In genomic region chr13:12442008-12442587, GRCm38 (mm10) we compare ENCODE assay signal across 9 mouse cellular contexts. TPM values are rescaled to one million over a fixed set of nuclear protein-coding genes. Genes with fewer than 3 reads are reported as not detected.
DNase-seq lines count a peak whose midpoint lies in the region; ATAC-seq and TF ChIP-seq lines count a peak whose summit lies in the region.
"Had no signal": no experiment of that assay in that cellular context is flagged by ENCODE, and none has a peak within 500 bp of the region (broad histone marks: within the 10 kb centered on the region; RNA-seq: fewer than 3 reads in every experiment).

No protein-coding gene starts in this region.

- WGBS in heart, embryonic 10.5 days, result 83% methylated on average over 2 of the region's 2 CpGs
- WGBS in heart, embryonic 14.5 days, result 68% methylated on average over 2 of the region's 2 CpGs
- WGBS in thymus, adult 2 months, result 92% methylated on average over 2 of the region's 2 CpGs

- no peak for TF ChIP-seq POLR2A in thymus, adult 2 months (IDR thresholded peaks at IDR 0.05; ENCODE audit: control insufficient read depth, extremely low read depth, insufficient read depth, low read length, poor library complexity)

- TF ChIP-seq CTCF in thymus, adult 2 months (IDR thresholded peaks at IDR 0.05; ENCODE audit: borderline replicate concordance, control insufficient read depth, extremely low read depth, insufficient read depth, low read length, poor library complexity), result no peak

- peak; percentile 43; the same call in 1 of the 2 replicates for ATAC-seq in heart, embryonic 14.5 days (ENCODE audit: insufficient number of reproducible peaks, insufficient read depth, low FRiP score, low read depth)

- no peaks in the 10 kb centered on the region for H3K9me3 ChIP-seq in heart, embryonic 10.5 days
- H3K9me3 ChIP-seq in heart, embryonic 14.5 days (ENCODE audit: control insufficient read depth, low read length), result no peaks in the 10 kb centered on the region
- H3K9me3 ChIP-seq: G1E had no signal

- H3K36me3 ChIP-seq in heart, embryonic 10.5 days, result peaks cover 48% of the 10 kb centered on the region
- peaks cover 66% of the 10 kb centered on the region for H3K36me3 ChIP-seq in heart, embryonic 14.5 days (ENCODE audit: control insufficient read depth, insufficient read depth, low read length)
- peaks cover 39% of the 10 kb centered on the region for H3K36me3 ChIP-seq in thymus, adult 2 months (ENCODE audit: control insufficient read depth, insufficient read depth, low read length)

- DNase-seq in heart, adult 18-20 months, result peak; percentile 56 to 70
- DNase-seq in heart, embryonic 10.5 days (ENCODE audit: low spot score), result no peak
- peak; percentile 72 for DNase-seq in Muller cell, postnatal 12 days (ENCODE audit: inconsistent ontology term)
- DNase-seq in left cerebral cortex, adult 9 months (ENCODE audit: low spot score in 2 of 2), result peak; percentile 31 to 54
- peak; percentile 60 for DNase-seq in telencephalon, adult 2 months (ENCODE audit: low read depth, low spot score)
- DNase-seq in yolk sac, embryonic 10.5 days (ENCODE audit: low spot score), result no peak
- no peak for DNase-seq in thymus, adult 2 months

- no peak overlapping the region for H3K9ac ChIP-seq in heart, embryonic 14.5 days (ENCODE audit: low read length)

- no peak overlapping the region for H3K4me2 ChIP-seq in heart, embryonic 14.5 days (ENCODE audit: low read length)

- no peak overlapping the region for H3K4me3 ChIP-seq in heart, embryonic 10.5 days
- no peak overlapping the region for H3K4me3 ChIP-seq in heart, embryonic 14.5 days (ENCODE audit: control insufficient read depth in 1 of 2, insufficient read depth in 1 of 2, low read depth in 1 of 2, low read length in 2 of 2)
- no peak overlapping the region for H3K4me3 ChIP-seq in thymus, adult 2 months (ENCODE audit: control insufficient read depth, insufficient read depth, low read length)

- H3K27me3 ChIP-seq in heart, embryonic 10.5 days (ENCODE audit: insufficient read depth, poor library complexity, severe bottlenecking), result no peaks in the 10 kb centered on the region
- no peaks in the 10 kb centered on the region for H3K27me3 ChIP-seq in heart, embryonic 14.5 days (ENCODE audit: control insufficient read depth, insufficient read depth, low read length)
- H3K27me3 ChIP-seq in thymus, adult 2 months (ENCODE audit: control insufficient read depth, insufficient read depth, low read length), result no peaks in the 10 kb centered on the region

- H3K4me1 ChIP-seq in heart, embryonic 10.5 days, result no peaks in the 10 kb centered on the region
- peaks cover 2 to 6% of the 10 kb centered on the region in 2 experiments; a peak in 2 of 4 replicates for H3K4me1 ChIP-seq in heart, embryonic 14.5 days (ENCODE audit: control insufficient read depth in 2 of 2, insufficient read depth in 2 of 2, low read length in 2 of 2)
- no peaks in the 10 kb centered on the region for H3K4me1 ChIP-seq in thymus, adult 2 months (replicated peaks; ENCODE audit: control insufficient read depth, insufficient read depth, low read length)

- no peak overlapping the region for H3K27ac ChIP-seq in heart, embryonic 10.5 days
- H3K27ac ChIP-seq in heart, embryonic 14.5 days (replicated peaks in 1 of 2; ENCODE audit: control insufficient read depth in 1 of 2, insufficient read depth in 1 of 2, low read depth in 2 of 2, low read length in 2 of 2), result no peak overlapping the region
- no peak overlapping the region for H3K27ac ChIP-seq in thymus, adult 2 months (ENCODE audit: control insufficient read depth, insufficient read depth, low read length)

RNA-seq across cellular contexts. Expression of gene Lgals8, which starts 22.6 kb away (rescaled TPM):
- total RNA-seq in heart, adult 18-20 months (2021), result 10 to 100 TPM; 33.8 to 40.0 TPM
- polyA plus RNA-seq in heart, embryonic 10.5 days (2016; fragmentation: Nextera tagmentation; extraction: Ambion mirVana), result 10.5 and 11.2 TPM in 2 replicates
- 16.0 and 16.5 TPM in 2 replicates for polyA plus RNA-seq in heart, embryonic 14.5 days (2014; fragmentation: Nextera tagmentation; extraction: Ambion mirVana)
- polyA plus RNA-seq in thymus, adult 2 months (2012; rRNA removed), result 35.9 and 37.6 TPM in 2 replicates

RNA-seq across cellular contexts. Expression of gene Heatr1, which starts 47.3 kb away (rescaled TPM):
- 10 to 100 TPM; 15.8 to 16.4 TPM for total RNA-seq in heart, adult 18-20 months (2021)
- polyA plus RNA-seq in heart, embryonic 10.5 days (2016; fragmentation: Nextera tagmentation; extraction: Ambion mirVana), result 21.1 and 25.7 TPM in 2 replicates
- polyA plus RNA-seq in heart, embryonic 14.5 days (2014; fragmentation: Nextera tagmentation; extraction: Ambion mirVana), result 9.9 and 12.0 TPM in 2 replicates
- polyA plus RNA-seq in thymus, adult 2 months (2012; rRNA removed), result 66.3 and 93.2 TPM in 2 replicates

Comparison
In these comparisons a context has a peak if more than half of its experiments do, and no peak if none do; other contexts are left out.
1. DNase-seq: peak in heart, adult 18-20 months (2 of 2), Muller cell, postnatal 12 days (single experiment), left cerebral cortex, adult 9 months (2 of 2) and telencephalon, adult 2 months (single experiment); none in heart, embryonic 10.5 days (single experiment), yolk sac, embryonic 10.5 days (single experiment) and thymus, adult 2 months (single experiment).